Mouse (Mus musculus) forebrain, postnatal 0 days (tissue): ENCODE data around the gene Zmynd8. TPM values are rescaled to one million over a fixed set of nuclear protein-coding genes. Genes with fewer than 3 reads are reported as not detected.

Experiments
- ATAC-seq: fragments of 200-750 bp; cut with Nextera tagmentation; 2 replicates; pipeline ENCODE4 v1.8.0; 2017; ENCODE audit warnings: mild to moderate bottlenecking, moderate library complexity
- DNase-seq: peaks from one replicate; pipeline ENCODE4 v3.0.0-alpha.2; 2015
- H3K27ac ChIP-seq: fragments of 300-500 bp; sonication (generic); 2 replicates; pipeline ENCODE4 v1.5.1; 2014; ENCODE audit warnings: low read depth, mild to moderate bottlenecking, antibody characterized with exemption, low read length, moderate library complexity, mixed read lengths
- H3K27me3 ChIP-seq: fragments of 300-500 bp; sonication (generic); 2 replicates; pipeline ENCODE4 v1.6.1; 2014; ENCODE audit warnings: mild to moderate bottlenecking, low read length, mixed read lengths; ENCODE audit not compliant: insufficient read depth
- H3K36me3 ChIP-seq: fragments of 300-500 bp; sonication (generic); 2 replicates; pipeline ENCODE4 v1.6.1; 2014; ENCODE audit warnings: mild to moderate bottlenecking, moderate library complexity; ENCODE audit not compliant: insufficient read depth
- H3K4me1 ChIP-seq: fragments of 300-500 bp; sonication (generic); 2 replicates; pipeline ENCODE4 v1.6.1; 2014; ENCODE audit warnings: antibody characterized with exemption; ENCODE audit not compliant: insufficient read depth
- H3K4me2 ChIP-seq: fragments of 300-500 bp; sonication (generic); 2 replicates; pipeline ENCODE4 v1.6.1; 2014; ENCODE audit warnings: low read depth, mild to moderate bottlenecking, moderate library complexity
- H3K4me3 ChIP-seq: fragments of 300-500 bp; sonication (generic); 2 replicates; pipeline ENCODE4 v1.5.1; 2014; ENCODE audit warnings: low read depth, low read length, mixed read lengths
- H3K9ac ChIP-seq: fragments of 300-500 bp; sonication (generic); 2 replicates; pipeline ENCODE4 v1.6.1; 2014; ENCODE audit warnings: mild to moderate bottlenecking
- H3K9me3 ChIP-seq: fragments of 300-500 bp; sonication (generic); 2 replicates; pipeline ENCODE4 v1.6.1; 2016; ENCODE audit warnings: low read length
- CTCF ChIP-seq: sonication (generic); IDR thresholded peaks from 2 replicates; pipeline ENCODE4 v1.5.1; 2016; ENCODE audit warnings: antibody characterized with exemption, control low read depth, low read depth
- WGBS: fragments of 180-500 bp; shearing (Covaris S2); extraction: QIAGEN DNeasy Blood & Tissue Kit; methylation state at CpG from one replicate; pipeline ENCODE4 v1.1.7; 2014; 5-methylcytosine and 5-hydroxymethylcytosine counted together
- polyA plus RNA-seq: library from polyadenylated mRNA; unstranded; fragments of >200 nt; fragmentation: Nextera tagmentation; extraction: Ambion mirVana; gene quantifications from 2 replicates; pipeline ENCODE4 v1.2.1, GENCODE M21; 2015
- total RNA-seq: library from RNA; depleted of rRNA; stranded (reverse); fragments of >200 nt; gene quantifications from 2 replicates; pipeline ENCODE4 v1.2.3, GENCODE M21; 2014

The Zmynd8 gene
- total and polyA plus RNA-seq, 2 experiments from 2014 or later = 45.7 to 63.5 TPM

DNA sequence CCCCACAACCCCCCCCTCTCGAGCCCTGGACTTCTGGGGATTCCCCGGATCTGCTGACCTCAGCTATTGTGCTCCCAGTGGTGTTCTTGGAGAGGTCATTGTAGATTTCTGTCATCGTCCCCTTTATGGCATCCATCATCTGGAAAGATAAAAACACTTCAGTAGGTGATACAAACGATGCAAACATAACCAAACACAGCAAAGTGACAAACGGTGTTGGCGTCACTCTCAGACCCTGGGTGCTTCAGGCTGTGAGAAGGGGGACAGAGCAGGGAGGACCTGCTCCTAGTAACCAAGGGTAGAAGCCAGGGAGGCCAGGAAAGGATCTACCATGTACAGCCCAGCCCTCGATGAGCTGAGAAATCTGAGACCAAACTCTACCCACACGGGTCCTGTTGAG, 100.9 kb downstream of the Zmynd8 start:
- no peak overlapping the region for H3K4me2 ChIP-seq
- H3K9me3 ChIP-seq = no peaks in the 10 kb centered on the region
- H3K4me3 ChIP-seq = no peak overlapping the region
- ATAC-seq (no peak), DNase-seq (no peak)
- H3K36me3 ChIP-seq = peaks cover 60% of the 10 kb centered on the region
- no peak overlapping the region for H3K9ac ChIP-seq
- 70% methylated on average over 8 of the region's 8 CpGs for WGBS
- no peak overlapping the region for H3K27ac ChIP-seq
- no peak for TF ChIP-seq CTCF
- no peaks in the 10 kb centered on the region for H3K4me1 ChIP-seq
- no peaks in the 10 kb centered on the region for H3K27me3 ChIP-seq

- H3K9ac ChIP-seq = no peak overlapping the region
- no peak for DNase-seq
- peaks cover 82% of the 10 kb centered on the region for H3K36me3 ChIP-seq
- 88% methylated on average over 3 of the region's 3 CpGs for WGBS
- no peak overlapping the region for H3K27ac ChIP-seq
- no peaks in the 10 kb centered on the region for H3K9me3 ChIP-seq
- no peak for ATAC-seq
- H3K4me3 ChIP-seq = no peak overlapping the region
- no peak for TF ChIP-seq CTCF
- no peaks in the 10 kb centered on the region for H3K4me1 ChIP-seq
- H3K27me3 ChIP-seq = no peaks in the 10 kb centered on the region
- no peak overlapping the region for H3K4me2 ChIP-seq
Measured at GRCm38 (mm10) chr2:165793283-165793638, 105.6 kb downstream of the Zmynd8 start.

DNA sequence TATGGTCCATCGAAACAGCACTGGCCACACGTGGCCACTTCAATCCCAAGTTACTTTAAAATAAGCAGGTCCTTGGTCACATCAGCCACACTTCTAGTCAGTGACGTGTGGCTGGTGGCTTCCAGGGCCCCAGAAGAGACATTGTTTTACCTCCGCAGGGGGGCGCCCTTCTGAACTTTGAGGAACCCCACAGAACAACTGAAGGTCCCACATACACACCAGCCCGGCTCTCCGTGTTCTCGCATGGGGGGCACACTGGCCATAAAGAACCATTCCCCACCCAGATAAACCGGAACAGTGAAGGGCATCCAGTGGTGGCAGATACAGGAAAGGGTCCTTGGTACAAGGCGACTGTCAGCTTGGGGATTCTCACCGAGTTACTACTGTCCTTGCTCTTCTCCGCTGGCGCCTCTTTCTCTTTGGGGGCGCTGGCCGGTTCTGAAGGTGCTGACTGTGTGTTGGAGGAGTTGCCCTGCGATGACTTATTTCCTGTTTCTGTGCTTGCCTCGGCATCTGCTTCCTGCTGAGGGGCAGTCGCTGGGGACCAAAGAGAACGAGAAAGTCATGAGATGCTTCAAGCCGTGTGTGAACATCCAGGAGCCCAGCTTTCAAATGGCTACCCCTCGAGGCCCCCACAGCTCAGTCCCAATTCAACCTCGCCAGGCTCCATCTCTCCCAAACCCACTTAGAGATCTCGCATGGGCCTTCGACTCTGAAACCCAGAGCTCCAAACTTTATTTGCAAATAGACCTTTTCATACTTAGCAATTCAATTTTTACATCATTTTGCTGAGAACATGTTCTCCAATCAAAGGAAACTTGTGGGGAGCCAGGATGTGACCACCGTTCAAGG, 106.2 kb downstream of the Zmynd8 start:
- Histone ChIP-seq H3K9me3 (no peaks in the 10 kb centered on the region), H3K36me3 (peaks cover 78% of the 10 kb centered on the region)
- ATAC-seq = no peak

DNA sequence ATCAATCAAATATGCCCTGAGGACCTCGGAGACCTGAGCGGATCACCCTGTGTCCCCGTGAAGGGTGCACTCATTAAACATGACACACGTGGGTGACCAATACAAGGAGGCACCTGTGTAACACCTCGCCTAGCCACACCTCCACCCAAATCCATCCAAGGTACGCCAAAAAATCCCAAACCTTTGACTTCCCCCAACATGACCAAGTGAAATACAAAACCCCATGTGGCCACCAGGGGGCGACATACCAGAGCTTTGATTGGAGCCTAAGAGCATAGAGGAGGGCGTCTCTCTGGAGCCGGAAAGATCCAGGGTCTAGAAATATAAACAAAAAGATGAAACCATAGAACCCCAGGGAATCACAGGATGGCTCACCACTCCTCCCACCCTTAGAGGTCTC, 107.2 kb downstream of the Zmynd8 start:
- peak; percentile 91 for TF ChIP-seq CTCF
- no peak overlapping the region for H3K4me3 ChIP-seq
- peak; percentile 72 for DNase-seq
- H3K9ac ChIP-seq = no peak overlapping the region
- peaks cover 75% of the 10 kb centered on the region for H3K36me3 ChIP-seq
- H3K27ac ChIP-seq = no peak overlapping the region; the same call in 1 of the 2 replicates
- ATAC-seq = peak; percentile 60
- no peaks in the 10 kb centered on the region for H3K4me1 ChIP-seq
- no peak overlapping the region for H3K4me2 ChIP-seq
- H3K27me3 ChIP-seq = no peaks in the 10 kb centered on the region
- H3K9me3 ChIP-seq = no peaks in the 10 kb centered on the region
- 56% methylated on average over 9 of the region's 9 CpGs for WGBS

More for the DNA sequence above, 106.2 kb downstream of the Zmynd8 start:
- H3K4me3 ChIP-seq = no peak overlapping the region
- no peak overlapping the region for H3K4me2 ChIP-seq
- no peaks in the 10 kb centered on the region for H3K27me3 ChIP-seq
- DNase-seq = no peak
- H3K27ac ChIP-seq = no peak overlapping the region
- WGBS = 92% methylated on average over 25 of the region's 25 CpGs
- H3K4me1 ChIP-seq = no peaks in the 10 kb centered on the region
- no peak overlapping the region for H3K9ac ChIP-seq
- TF ChIP-seq CTCF = no peak

GRCm38 (mm10) chr2:165791026-165791425, 107.8 kb downstream of the Zmynd8 start:
- no peak for TF ChIP-seq CTCF
- Histone ChIP-seq H3K4me1 (no peaks in the 10 kb centered on the region), H3K9ac (no peak overlapping the region), H3K4me3 (no peak overlapping the region), H3K36me3 (peaks cover 73% of the 10 kb centered on the region), H3K4me2 (no peak overlapping the region), H3K27ac (peak overlapping the region; percentile 21; the same call in 1 of the 2 replicates), H3K9me3 (no peaks in the 10 kb centered on the region), H3K27me3 (no peaks in the 10 kb centered on the region)
- ATAC-seq (peak; percentile 28; the same call in 1 of the 2 replicates), DNase-seq (no peak)
- 56% methylated on average over 7 of the region's 7 CpGs for WGBS

DNA sequence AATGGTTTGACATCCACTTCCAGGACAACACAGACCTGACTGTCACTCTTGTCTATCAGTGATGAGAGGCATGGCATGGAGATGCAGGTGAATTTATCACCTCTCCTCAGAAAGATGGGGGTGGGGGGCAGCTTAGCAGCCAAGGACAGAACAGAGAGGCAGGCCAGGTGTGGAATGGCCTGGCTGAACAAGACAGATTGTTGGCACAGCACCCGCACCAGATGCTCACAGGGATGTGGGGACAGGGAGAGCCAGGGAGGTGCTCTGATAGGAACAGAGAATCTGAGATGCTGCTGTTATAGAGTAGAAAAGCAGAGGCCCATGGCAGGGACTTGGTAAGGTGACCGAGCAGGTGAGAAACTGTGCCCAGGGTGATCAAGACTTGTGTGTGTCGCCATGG, 109.1 kb downstream of the Zmynd8 start:
- no peak for ATAC-seq
- peaks cover 81% of the 10 kb centered on the region for H3K36me3 ChIP-seq
- no peak overlapping the region for H3K4me2 ChIP-seq
- DNase-seq = no peak
- H3K9me3 ChIP-seq = no peaks in the 10 kb centered on the region
- no peak overlapping the region for H3K4me3 ChIP-seq
- H3K4me1 ChIP-seq = no peaks in the 10 kb centered on the region
- H3K27ac ChIP-seq = no peak overlapping the region
- H3K9ac ChIP-seq = no peak overlapping the region
- 93% methylated on average over 3 of the region's 3 CpGs for WGBS
- TF ChIP-seq CTCF = no peak
- H3K27me3 ChIP-seq = no peaks in the 10 kb centered on the region

DNA sequence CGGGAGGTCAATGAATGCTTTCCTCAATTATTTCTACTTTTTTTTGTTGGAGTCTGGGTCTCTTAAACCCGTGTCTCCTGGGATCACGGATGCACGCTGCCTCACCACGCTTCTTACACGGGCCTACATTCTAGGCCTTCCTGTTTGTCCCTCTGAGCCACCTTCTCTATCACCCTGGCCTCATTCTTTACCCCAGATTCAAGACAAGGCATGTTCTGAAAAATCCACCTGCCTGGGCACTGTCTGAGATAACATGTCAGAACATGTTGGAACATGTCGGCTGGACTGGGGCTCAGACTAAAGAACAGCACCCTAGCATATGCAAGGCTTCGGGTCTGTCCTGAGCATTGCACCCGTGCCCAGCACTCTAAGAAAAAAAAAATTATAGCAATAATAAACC, 110.0 kb downstream of the Zmynd8 start:
- Histone ChIP-seq H3K27ac (no peak overlapping the region), H3K4me1 (no peaks in the 10 kb centered on the region), H3K9ac (no peak overlapping the region), H3K9me3 (no peaks in the 10 kb centered on the region), H3K36me3 (peaks cover 81% of the 10 kb centered on the region), H3K4me3 (no peak overlapping the region), H3K27me3 (no peaks in the 10 kb centered on the region), H3K4me2 (no peak overlapping the region)
- DNase-seq (no peak), ATAC-seq (no peak)
- WGBS = 94% methylated on average over 9 of the region's 9 CpGs
- TF ChIP-seq CTCF = no peak
